7 mouse cellular contexts compared by ENCODE assay signal in the genomic region with DNA sequence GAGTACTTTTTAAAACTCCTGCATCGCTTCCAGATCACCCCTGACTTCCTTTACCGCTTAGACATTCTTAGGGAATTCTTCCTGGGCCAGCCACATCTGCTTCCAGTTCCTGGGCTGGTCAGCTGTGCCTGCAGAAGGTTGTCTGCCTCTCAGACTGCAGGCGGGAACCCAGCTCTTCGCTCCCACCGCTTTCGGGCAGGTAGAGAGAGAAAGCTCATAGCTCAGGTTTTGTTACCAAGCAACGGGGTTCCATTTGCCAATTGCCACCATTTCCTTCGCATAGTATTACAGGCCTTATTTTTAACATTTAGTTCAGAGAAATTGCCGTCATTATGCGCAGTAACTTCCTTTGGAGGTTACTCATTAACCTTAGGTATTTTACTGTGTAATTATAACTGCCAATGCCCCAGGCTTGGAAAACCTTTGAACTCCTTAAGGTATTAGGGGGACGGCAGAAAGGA. TPM values are rescaled to one million over a fixed set of nuclear protein-coding genes. Genes with fewer than 3 reads are reported as not detected.
DNase-seq lines count a peak whose midpoint lies in the region; ATAC-seq lines count a peak whose summit lies in the region.

No protein-coding gene starts in this region.

- peak overlapping the region; percentile 35 for H3K4me3 ChIP-seq in hindbrain, embryonic 12.5 days
- peak overlapping the region; percentile 46 for H3K4me3 ChIP-seq in limb, embryonic 12.5 days (replicated peaks)
- H3K4me3 ChIP-seq in midbrain, embryonic 15.5 days, result peak overlapping the region; percentile 43

- no peaks in the 10 kb centered on the region for H3K9me3 ChIP-seq in hindbrain, embryonic 12.5 days (replicated peaks)
- no peaks in the 10 kb centered on the region for H3K9me3 ChIP-seq in limb, embryonic 12.5 days
- no peaks in the 10 kb centered on the region for H3K9me3 ChIP-seq in midbrain, embryonic 15.5 days

- peak overlapping the region; percentile 35 for H3K27ac ChIP-seq in hindbrain, embryonic 12.5 days
- H3K27ac ChIP-seq in limb, embryonic 12.5 days, result peak overlapping the region; percentile 87
- H3K27ac ChIP-seq in midbrain, embryonic 15.5 days, result peak overlapping the region; percentile 80

- peaks cover 23% of the 10 kb centered on the region for H3K4me1 ChIP-seq in hindbrain, embryonic 12.5 days
- H3K4me1 ChIP-seq in limb, embryonic 12.5 days (replicated peaks), result peaks cover 29% of the 10 kb centered on the region
- peaks cover 16% of the 10 kb centered on the region for H3K4me1 ChIP-seq in midbrain, embryonic 15.5 days

- peak overlapping the region; percentile 65 for H3K4me2 ChIP-seq in hindbrain, embryonic 12.5 days (replicated peaks)
- H3K4me2 ChIP-seq in limb, embryonic 12.5 days, result peak overlapping the region; percentile 79
- peak overlapping the region; percentile 79 for H3K4me2 ChIP-seq in midbrain, embryonic 15.5 days

- no peak for ATAC-seq in hindbrain, embryonic 12.5 days (ENCODE audit: low FRiP score)
- ATAC-seq in limb, embryonic 12.5 days (ENCODE audit: insufficient number of reproducible peaks, insufficient read depth, low FRiP score, low TSS enrichment, low read depth), result peak; percentile 33; the same call in 1 of the 2 replicates
- peak; percentile 58 for ATAC-seq in midbrain, embryonic 15.5 days (replicated peaks)

- 7% methylated on average over 11 of the region's 11 CpGs for WGBS in hindbrain, embryonic 12.5 days
- WGBS in limb, embryonic 12.5 days, result 1% methylated on average over 11 of the region's 11 CpGs
- 9% methylated on average over 11 of the region's 11 CpGs for WGBS in midbrain, embryonic 15.5 days

- peaks cover 18% of the 10 kb centered on the region for H3K27me3 ChIP-seq in hindbrain, embryonic 12.5 days
- no peaks in the 10 kb centered on the region for H3K27me3 ChIP-seq in limb, embryonic 12.5 days
- H3K27me3 ChIP-seq in midbrain, embryonic 15.5 days (replicated peaks), result no peaks in the 10 kb centered on the region

- peak; percentile 37 for DNase-seq in ZHBTc4 (ENCODE audit: low read depth, low spot score)
- DNase-seq in cerebellum, adult 9-10 months, result peak; percentile 33
- no peak for DNase-seq in layer of hippocampus, adult 9-10 months (ENCODE audit: low spot score)
- DNase-seq in urinary bladder, postnatal 14 days (ENCODE audit: low spot score), result no peak

- no peaks in the 10 kb centered on the region for H3K36me3 ChIP-seq in hindbrain, embryonic 12.5 days
- H3K36me3 ChIP-seq in limb, embryonic 12.5 days, result no peaks in the 10 kb centered on the region
- no peaks in the 10 kb centered on the region for H3K36me3 ChIP-seq in midbrain, embryonic 15.5 days (replicated peaks)

- H3K9ac ChIP-seq in hindbrain, embryonic 12.5 days, result peak overlapping the region; percentile 55
- H3K9ac ChIP-seq in limb, embryonic 12.5 days (replicated peaks), result peak overlapping the region; percentile 51
- peak overlapping the region; percentile 58 for H3K9ac ChIP-seq in midbrain, embryonic 15.5 days

RNA-seq across cellular contexts. Expression of a gene that starts 1.2 kb away (rescaled TPM):
- polyA plus RNA-seq in hindbrain, embryonic 12.5 days (2016; fragmentation: Nextera tagmentation; extraction: Ambion mirVana), result 3.9 and 4.0 TPM in 2 replicates
- polyA plus RNA-seq in limb, embryonic 12.5 days (2016; fragmentation: Nextera tagmentation; extraction: Ambion mirVana), result 4.8 and 7.2 TPM in 2 replicates
- 12.4 and 15.4 TPM in 2 replicates for polyA plus RNA-seq in midbrain, embryonic 15.5 days (2015; fragmentation: Nextera tagmentation; extraction: Ambion mirVana)

Comparison
In these comparisons a context has a peak if more than half of its experiments do, and no peak if none do; other contexts are left out.
1. DNase-seq: peak in ZHBTc4 (single experiment) and cerebellum, adult 9-10 months (single experiment); none in layer of hippocampus, adult 9-10 months (single experiment) and urinary bladder, postnatal 14 days (single experiment).
2. H3K27ac ChIP-seq: peak in every context shown above with its lines; median percentile 87 in limb, embryonic 12.5 days; 80 in midbrain, embryonic 15.5 days; 35 in hindbrain, embryonic 12.5 days.
3. Peak in every context shown above with its lines, with median percentiles within 50 percentile points of each other: H3K4me2 ChIP-seq, H3K4me3 ChIP-seq and H3K9ac ChIP-seq.